Mouse (Mus musculus): Measurements from ENCODE around the gene Actr8.

Actr8 gene

GRCm38 (mm10) chr14:29978254-29979204 is at the start of gene Actr8:
Gene Actr8, plus strand, starts transcription at chr14:29978337.
- peak; percentile 88 to 91 for DNase-seq (ENCODE audit: low spot score in 2 of 2)

GRCm38 (mm10) chr14:29928966-29929365 is 49.2 kb upstream of the Actr8 start:
- DNase-seq (ENCODE audit: low spot score in 2 of 2) = no peak

GRCm38 (mm10) chr14:29935516-29935915 is 42.6 kb upstream of the Actr8 start:
- DNase-seq (ENCODE audit: low spot score in 2 of 2) = no peak

GRCm38 (mm10) chr14:29937466-29937865 is 40.7 kb upstream of the Actr8 start:
- DNase-seq (ENCODE audit: low spot score in 2 of 2) = no peak

- DNase-seq (ENCODE audit: low spot score in 2 of 2) = no peak
These were observed 38.4 kb upstream of the Actr8 start for GRCm38 (mm10) chr14:29939600-29940312.

GRCm38 (mm10) chr14:29940313-29940812 is 37.8 kb upstream of the Actr8 start:
- DNase-seq (ENCODE audit: low spot score in 2 of 2) = no peak

- DNase-seq (ENCODE audit: low spot score in 2 of 2) = no peak
These were observed 37.3 kb upstream of the Actr8 start for GRCm38 (mm10) chr14:29940877-29941276.

- DNase-seq (ENCODE audit: low spot score in 2 of 2) = no peak
These were observed 31.3 kb upstream of the Actr8 start for GRCm38 (mm10) chr14:29946761-29947309.

- DNase-seq (ENCODE audit: low spot score in 2 of 2) = no peak
These were observed 27.3 kb upstream of the Actr8 start for GRCm38 (mm10) chr14:29950805-29951204.

GRCm38 (mm10) chr14:29957393-29957792 is 20.7 kb upstream of the Actr8 start:
- DNase-seq (ENCODE audit: low spot score in 2 of 2) = no peak

- no peak for DNase-seq (ENCODE audit: low spot score in 2 of 2)
These were observed 10.5 kb upstream of the Actr8 start for GRCm38 (mm10) chr14:29967611-29968010.

GRCm38 (mm10) chr14:29968075-29968821 is 9.9 kb upstream of the Actr8 start, which contains the start of gene Selenok:
Gene Selenok, plus strand, starts transcription at chr14:29968308.
- DNase-seq (ENCODE audit: low spot score in 2 of 2) = peak; percentile 97 to 98

- DNase-seq (ENCODE audit: low spot score in 2 of 2) = no peak
These were observed 6.7 kb upstream of the Actr8 start for GRCm38 (mm10) chr14:29971446-29971845.

GRCm38 (mm10) chr14:29971993-29972392 is 6.1 kb upstream of the Actr8 start:
- no peak for DNase-seq (ENCODE audit: low spot score in 2 of 2)

- DNase-seq (ENCODE audit: low spot score in 2 of 2) = no peak
These were observed 1.2 kb upstream of the Actr8 start for GRCm38 (mm10) chr14:29976927-29977326.

- no peak for DNase-seq (ENCODE audit: low spot score in 2 of 2)
These were observed 2.5 kb downstream of the Actr8 start for GRCm38 (mm10) chr14:29980447-29981205.

GRCm38 (mm10) chr14:29986096-29986495 is 8.0 kb downstream of the Actr8 start:
- DNase-seq (ENCODE audit: low spot score in 2 of 2) = no peak

- no peak for DNase-seq (ENCODE audit: low spot score in 2 of 2)
These were observed 9.1 kb downstream of the Actr8 start for GRCm38 (mm10) chr14:29987276-29987675.

GRCm38 (mm10) chr14:29987739-29988138 is 9.6 kb downstream of the Actr8 start:
- no peak for DNase-seq (ENCODE audit: low spot score in 2 of 2)

- no peak for DNase-seq (ENCODE audit: low spot score in 2 of 2)
These were observed 10.2 kb downstream of the Actr8 start for GRCm38 (mm10) chr14:29988337-29988736.

GRCm38 (mm10) chr14:29994976-29995375 is 16.8 kb downstream of the Actr8 start:
- DNase-seq (ENCODE audit: low spot score in 2 of 2) = no peak
